Mouse (Mus musculus): ENCODE results near the gene Parp2. TPM values are rescaled to one million over a fixed set of nuclear protein-coding genes. Genes with fewer than 3 reads are reported as not detected.

Gene Parp2
- polyA plus RNA-seq, 1 experiment from 2014 or later, result 71.8 TPM

- H3K9me3 ChIP-seq (ENCODE audit: control insufficient read depth, low read depth, low read length), result no peaks in the 10 kb centered on the region
- no peaks in the 10 kb centered on the region for H3K27me3 ChIP-seq (ENCODE audit: control insufficient read depth, insufficient read depth, low read length)
- H3K4me1 ChIP-seq (ENCODE audit: control insufficient read depth, insufficient read depth, low read length), result no peaks in the 10 kb centered on the region
- H3K36me3 ChIP-seq (ENCODE audit: control insufficient read depth, insufficient read depth, low read length), result no peaks in the 10 kb centered on the region
- no peak overlapping the region for H3K9ac ChIP-seq (replicated peaks; ENCODE audit: low read depth, low read length)
- no peak overlapping the region for H3K4me2 ChIP-seq (replicated peaks; ENCODE audit: low read depth, low read length)
- no peak overlapping the region for H3K27ac ChIP-seq (ENCODE audit: low read length)
- 91% methylated on average over 24 of the region's 24 CpGs for WGBS
- ATAC-seq (ENCODE audit: insufficient number of reproducible peaks, insufficient read depth, low FRiP score, low read depth), result no peak
- no peak overlapping the region for H3K4me3 ChIP-seq (ENCODE audit: low read depth, low read length)
These were observed 12.2 kb upstream of the Parp2 start for GRCm38 (mm10) chr14:50795261-50795935.

- ATAC-seq (ENCODE audit: insufficient number of reproducible peaks, insufficient read depth, low FRiP score, low read depth), result no peak
- Histone ChIP-seq H3K27me3 (ENCODE audit: control insufficient read depth, insufficient read depth, low read length) (no peaks in the 10 kb centered on the region), H3K36me3 (ENCODE audit: control insufficient read depth, insufficient read depth, low read length) (no peaks in the 10 kb centered on the region), H3K4me2 (replicated peaks; ENCODE audit: low read depth, low read length) (no peak overlapping the region), H3K4me1 (ENCODE audit: control insufficient read depth, insufficient read depth, low read length) (no peaks in the 10 kb centered on the region), H3K9ac (replicated peaks; ENCODE audit: low read depth, low read length) (no peak overlapping the region), H3K9me3 (ENCODE audit: control insufficient read depth, low read depth, low read length) (no peaks in the 10 kb centered on the region), H3K4me3 (ENCODE audit: low read depth, low read length) (no peak overlapping the region), H3K27ac (ENCODE audit: low read length) (no peak overlapping the region)
- WGBS, result 82% methylated on average over 4 of the region's 4 CpGs
These were observed 11.7 kb upstream of the Parp2 start for GRCm38 (mm10) chr14:50795965-50796364.

GRCm38 (mm10) chr14:50796464-50796863 lies 11.2 kb upstream of the Parp2 start:
- Histone ChIP-seq H3K4me3 (ENCODE audit: low read depth, low read length) (no peak overlapping the region), H3K27ac (ENCODE audit: low read length) (no peak overlapping the region), H3K4me1 (ENCODE audit: control insufficient read depth, insufficient read depth, low read length) (no peaks in the 10 kb centered on the region), H3K9me3 (ENCODE audit: control insufficient read depth, low read depth, low read length) (no peaks in the 10 kb centered on the region), H3K4me2 (replicated peaks; ENCODE audit: low read depth, low read length) (no peak overlapping the region), H3K27me3 (ENCODE audit: control insufficient read depth, insufficient read depth, low read length) (no peaks in the 10 kb centered on the region), H3K36me3 (ENCODE audit: control insufficient read depth, insufficient read depth, low read length) (no peaks in the 10 kb centered on the region), H3K9ac (replicated peaks; ENCODE audit: low read depth, low read length) (no peak overlapping the region)
- ATAC-seq (ENCODE audit: insufficient number of reproducible peaks, insufficient read depth, low FRiP score, low read depth), result no peak
- WGBS, result 86% methylated on average over 1 of the region's 1 CpGs

- H3K4me1 ChIP-seq (ENCODE audit: control insufficient read depth, insufficient read depth, low read length), result no peaks in the 10 kb centered on the region
- H3K9me3 ChIP-seq (ENCODE audit: control insufficient read depth, low read depth, low read length), result no peaks in the 10 kb centered on the region
- no peak for ATAC-seq (ENCODE audit: insufficient number of reproducible peaks, insufficient read depth, low FRiP score, low read depth)
- H3K9ac ChIP-seq (replicated peaks; ENCODE audit: low read depth, low read length), result no peak overlapping the region
- H3K27ac ChIP-seq (ENCODE audit: low read length), result no peak overlapping the region
- H3K4me2 ChIP-seq (replicated peaks; ENCODE audit: low read depth, low read length), result no peak overlapping the region
- H3K36me3 ChIP-seq (ENCODE audit: control insufficient read depth, insufficient read depth, low read length), result no peaks in the 10 kb centered on the region
- no peak overlapping the region for H3K4me3 ChIP-seq (ENCODE audit: low read depth, low read length)
- 70% methylated on average over 2 of the region's 2 CpGs for WGBS
- no peaks in the 10 kb centered on the region for H3K27me3 ChIP-seq (ENCODE audit: control insufficient read depth, insufficient read depth, low read length)
These were observed 9.1 kb upstream of the Parp2 start for GRCm38 (mm10) chr14:50798512-50798911.

GRCm38 (mm10) chr14:50799502-50800259 lies 8.0 kb upstream of the Parp2 start:
- no peak overlapping the region for H3K27ac ChIP-seq (ENCODE audit: low read length)
- H3K9ac ChIP-seq (replicated peaks; ENCODE audit: low read depth, low read length), result no peak overlapping the region
- 3% methylated on average over 3 of the region's 3 CpGs for WGBS
- no peak for ATAC-seq (ENCODE audit: insufficient number of reproducible peaks, insufficient read depth, low FRiP score, low read depth)
- H3K36me3 ChIP-seq (ENCODE audit: control insufficient read depth, insufficient read depth, low read length), result no peaks in the 10 kb centered on the region
- no peak overlapping the region for H3K4me2 ChIP-seq (replicated peaks; ENCODE audit: low read depth, low read length)
- no peaks in the 10 kb centered on the region for H3K27me3 ChIP-seq (ENCODE audit: control insufficient read depth, insufficient read depth, low read length)
- H3K4me3 ChIP-seq (ENCODE audit: low read depth, low read length), result no peak overlapping the region
- H3K4me1 ChIP-seq (ENCODE audit: control insufficient read depth, insufficient read depth, low read length), result no peaks in the 10 kb centered on the region
- H3K9me3 ChIP-seq (ENCODE audit: control insufficient read depth, low read depth, low read length), result no peaks in the 10 kb centered on the region

- no peaks in the 10 kb centered on the region for H3K36me3 ChIP-seq (ENCODE audit: control insufficient read depth, insufficient read depth, low read length)
- H3K27ac ChIP-seq (ENCODE audit: low read length), result no peak overlapping the region
- H3K9ac ChIP-seq (replicated peaks; ENCODE audit: low read depth, low read length), result no peak overlapping the region
- 87% methylated on average over 6 of the region's 6 CpGs for WGBS
- H3K9me3 ChIP-seq (ENCODE audit: control insufficient read depth, low read depth, low read length), result no peaks in the 10 kb centered on the region
- H3K27me3 ChIP-seq (ENCODE audit: control insufficient read depth, insufficient read depth, low read length), result no peaks in the 10 kb centered on the region
- no peak overlapping the region for H3K4me3 ChIP-seq (ENCODE audit: low read depth, low read length)
- no peak overlapping the region for H3K4me2 ChIP-seq (replicated peaks; ENCODE audit: low read depth, low read length)
- no peaks in the 10 kb centered on the region for H3K4me1 ChIP-seq (ENCODE audit: control insufficient read depth, insufficient read depth, low read length)
- no peak for ATAC-seq (ENCODE audit: insufficient number of reproducible peaks, insufficient read depth, low FRiP score, low read depth)
These were observed 5.2 kb upstream of the Parp2 start for GRCm38 (mm10) chr14:50802441-50802840.

GRCm38 (mm10) chr14:50802843-50803562 lies 4.6 kb upstream of the Parp2 start:
- Histone ChIP-seq H3K27me3 (ENCODE audit: control insufficient read depth, insufficient read depth, low read length) (no peaks in the 10 kb centered on the region), H3K4me2 (replicated peaks; ENCODE audit: low read depth, low read length) (no peak overlapping the region)
- WGBS, result 62% methylated on average over 4 of the region's 4 CpGs

GRCm38 (mm10) chr14:50804683-50805082 lies 3.0 kb upstream of the Parp2 start:
- no peaks in the 10 kb centered on the region for H3K4me1 ChIP-seq (ENCODE audit: control insufficient read depth, insufficient read depth, low read length)
- no peaks in the 10 kb centered on the region for H3K27me3 ChIP-seq (ENCODE audit: control insufficient read depth, insufficient read depth, low read length)
- no peak overlapping the region for H3K9ac ChIP-seq (replicated peaks; ENCODE audit: low read depth, low read length)
- H3K27ac ChIP-seq (ENCODE audit: low read length), result no peak overlapping the region
- no peak overlapping the region for H3K4me3 ChIP-seq (ENCODE audit: low read depth, low read length)
- 58% methylated on average over 13 of the region's 13 CpGs for WGBS
- no peaks in the 10 kb centered on the region for H3K36me3 ChIP-seq (ENCODE audit: control insufficient read depth, insufficient read depth, low read length)
- ATAC-seq (ENCODE audit: insufficient number of reproducible peaks, insufficient read depth, low FRiP score, low read depth), result no peak
- no peaks in the 10 kb centered on the region for H3K9me3 ChIP-seq (ENCODE audit: control insufficient read depth, low read depth, low read length)
- no peak overlapping the region for H3K4me2 ChIP-seq (replicated peaks; ENCODE audit: low read depth, low read length)

More at GRCm38 (mm10) chr14:50802843-50803562, 4.6 kb upstream of the Parp2 start:
- Histone ChIP-seq H3K36me3 (ENCODE audit: control insufficient read depth, insufficient read depth, low read length) (no peaks in the 10 kb centered on the region), H3K9me3 (ENCODE audit: control insufficient read depth, low read depth, low read length) (no peaks in the 10 kb centered on the region), H3K4me3 (ENCODE audit: low read depth, low read length) (no peak overlapping the region), H3K27ac (ENCODE audit: low read length) (no peak overlapping the region), H3K9ac (replicated peaks; ENCODE audit: low read depth, low read length) (no peak overlapping the region), H3K4me1 (ENCODE audit: control insufficient read depth, insufficient read depth, low read length) (no peaks in the 10 kb centered on the region)
- ATAC-seq (ENCODE audit: insufficient number of reproducible peaks, insufficient read depth, low FRiP score, low read depth), result no peak

Data from stomach, embryonic 14.5 days (tissue).